Mouse (Mus musculus): Measurements from ENCODE around the gene Slc12a7.

DNA sequence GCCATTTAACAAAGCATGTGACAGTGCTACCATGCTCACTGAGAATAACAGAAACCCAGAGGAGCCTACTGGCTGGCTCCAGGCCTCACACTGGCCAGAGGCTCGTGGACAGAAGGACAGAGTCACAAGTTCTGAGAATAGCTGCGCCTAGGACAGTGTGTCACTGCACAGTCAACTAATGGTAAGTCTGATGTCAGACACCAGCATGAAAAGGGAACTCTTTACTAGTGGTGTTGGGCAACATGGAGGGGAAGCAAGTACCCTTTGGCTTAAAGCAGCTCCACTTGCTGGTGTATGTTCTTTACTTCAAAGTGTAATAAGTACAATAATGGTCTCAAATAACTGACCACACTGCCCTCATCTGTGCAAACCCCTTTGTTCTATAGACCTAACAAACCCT lies 39.6 kb upstream of the Slc12a7 start:
- TF ChIP-seq EP300 (IDR thresholded peaks at IDR 0.05; ENCODE audit: low read depth) (no peak), CTCF (IDR thresholded peaks at IDR 0.05; ENCODE audit: low read depth) (no peak)

Measured in liver, postnatal 0 days (tissue).